Mouse (Mus musculus) midbrain, embryonic 16.5 days (tissue): ENCODE results near the gene Stx19. TPM values are rescaled to one million over a fixed set of nuclear protein-coding genes. Genes with fewer than 3 reads are reported as not detected.

Experiments
- ATAC-seq: fragments of 200-750 bp; cut with Nextera tagmentation; 2 replicates; pipeline ENCODE4 v1.8.0; 2017; ENCODE audit warnings: moderate TSS enrichment
- H3K27ac ChIP-seq: fragments of 300-500 bp; sonication (generic); 2 replicates; pipeline ENCODE4 v1.5.1; 2014; ENCODE audit warnings: mild to moderate bottlenecking, low read length, mixed read lengths
- H3K27me3 ChIP-seq: fragments of 300-500 bp; sonication (generic); 2 replicates; pipeline ENCODE4 v1.6.1; 2014; ENCODE audit warnings: low read depth, low read length, mixed read lengths; ENCODE audit not compliant: control insufficient read depth, insufficient read depth
- H3K36me3 ChIP-seq: fragments of 300-500 bp; sonication (generic); 2 replicates; pipeline ENCODE4 v1.6.1; 2014; ENCODE audit warnings: mild to moderate bottlenecking, low read length, moderate library complexity, mixed read lengths; ENCODE audit not compliant: control insufficient read depth, insufficient read depth
- H3K4me1 ChIP-seq: fragments of 300-500 bp; sonication (generic); 2 replicates; pipeline ENCODE4 v1.6.1; 2014; ENCODE audit warnings: mild to moderate bottlenecking, low read length, mixed read lengths; ENCODE audit not compliant: control insufficient read depth, insufficient read depth
- H3K4me2 ChIP-seq: fragments of 300-500 bp; sonication (generic); 2 replicates; pipeline ENCODE4 v1.6.1; 2014; ENCODE audit warnings: mild to moderate bottlenecking, low read length, mixed read lengths
- H3K4me3 ChIP-seq: fragments of 300-500 bp; sonication (generic); 2 replicates; pipeline ENCODE4 v1.5.1; 2014; ENCODE audit warnings: low read depth, mild to moderate bottlenecking, low read length, moderate library complexity, mixed read lengths
- H3K9ac ChIP-seq: fragments of 300-500 bp; sonication (generic); 2 replicates; pipeline ENCODE4 v1.6.1; 2014; ENCODE audit warnings: low read depth, low read length, mixed read lengths
- H3K9me3 ChIP-seq: fragments of 300-500 bp; sonication (generic); replicated peaks from 2 replicates; pipeline ENCODE4 v1.6.1; 2014; ENCODE audit warnings: mild to moderate bottlenecking, low read length, mixed read lengths; ENCODE audit not compliant: control insufficient read depth, poor library complexity, severe bottlenecking
- WGBS: fragments of 180-500 bp; shearing (Covaris S2); extraction: QIAGEN DNeasy Blood & Tissue Kit; methylation state at CpG from one replicate; pipeline ENCODE4 v1.1.7; 2014; 5-methylcytosine and 5-hydroxymethylcytosine counted together
- polyA plus RNA-seq: library from polyadenylated mRNA; unstranded; fragments of >200 nt; fragmentation: Nextera tagmentation; extraction: Ambion mirVana; gene quantifications from 2 replicates; pipeline ENCODE4 v1.2.1, GENCODE M21; 2015

Gene Stx19
- polyA plus RNA-seq: 0.33 and 0.58 TPM in 2 replicates

DNA sequence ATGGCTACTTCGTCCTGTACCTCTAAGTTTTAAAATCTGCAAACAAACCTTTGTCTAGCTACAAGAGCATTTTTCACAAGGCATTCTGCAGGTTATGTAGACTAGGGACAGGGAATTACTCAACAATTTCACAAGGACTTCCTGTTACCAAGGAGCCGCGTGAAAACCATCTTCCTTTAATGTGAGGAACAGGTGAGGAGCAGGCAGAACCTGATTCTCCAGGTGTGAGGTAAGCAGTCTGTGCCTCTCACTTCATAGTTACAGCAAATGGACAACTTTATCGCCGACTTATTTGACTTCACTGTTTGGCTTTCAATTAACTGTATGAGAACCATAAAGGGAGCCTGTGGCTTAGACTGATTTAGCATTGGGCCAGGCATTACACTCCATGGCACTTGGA lies at the start of gene Stx19:
TSS of gene Stx19 (plus strand) at position 186 of the 400 bp plus-strand sequence.
- H3K4me1 ChIP-seq: no peaks in the 10 kb centered on the region
- no peaks in the 10 kb centered on the region for H3K27me3 ChIP-seq
- no peak within 1 kb of the TSS for H3K9ac ChIP-seq
- H3K4me3 ChIP-seq: no peak within 1 kb of the TSS
- H3K9me3 ChIP-seq: no peaks in the 10 kb centered on the region
- no peak within 1 kb of the TSS for H3K4me2 ChIP-seq
- 89% methylated on average over 5 of the region's 5 CpGs for WGBS
- no peak for ATAC-seq
- no peaks in the 10 kb centered on the region for H3K36me3 ChIP-seq
- no peak within 1 kb of the TSS for H3K27ac ChIP-seq

DNA sequence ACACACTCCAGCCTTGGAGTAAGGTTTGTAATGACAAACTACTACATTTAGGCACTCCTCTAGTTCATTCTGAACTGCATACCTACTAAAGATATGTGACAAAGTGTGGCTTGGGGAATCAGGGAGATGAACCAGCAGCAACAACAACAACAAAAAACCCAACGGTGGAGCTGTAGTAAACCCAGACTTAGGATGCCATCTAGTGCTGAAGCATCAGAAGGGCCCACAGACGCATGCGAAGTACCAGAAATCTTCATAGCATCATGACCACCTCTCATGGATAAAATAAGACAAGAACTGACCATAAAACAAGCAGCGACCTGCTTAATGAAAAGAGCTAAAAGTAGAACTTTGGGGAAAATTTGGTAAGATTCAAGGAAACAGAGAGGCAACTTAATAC lies 41.0 kb upstream of the Stx19 start:
- H3K9me3 ChIP-seq: no peaks in the 10 kb centered on the region
- no peak overlapping the region for H3K4me2 ChIP-seq
- H3K27ac ChIP-seq: no peak overlapping the region
- H3K9ac ChIP-seq: no peak overlapping the region
- H3K36me3 ChIP-seq: no peaks in the 10 kb centered on the region
- 78% methylated on average over 4 of the region's 4 CpGs for WGBS
- H3K27me3 ChIP-seq: no peaks in the 10 kb centered on the region
- ATAC-seq: no peak
- no peak overlapping the region for H3K4me3 ChIP-seq
- no peaks in the 10 kb centered on the region for H3K4me1 ChIP-seq

DNA sequence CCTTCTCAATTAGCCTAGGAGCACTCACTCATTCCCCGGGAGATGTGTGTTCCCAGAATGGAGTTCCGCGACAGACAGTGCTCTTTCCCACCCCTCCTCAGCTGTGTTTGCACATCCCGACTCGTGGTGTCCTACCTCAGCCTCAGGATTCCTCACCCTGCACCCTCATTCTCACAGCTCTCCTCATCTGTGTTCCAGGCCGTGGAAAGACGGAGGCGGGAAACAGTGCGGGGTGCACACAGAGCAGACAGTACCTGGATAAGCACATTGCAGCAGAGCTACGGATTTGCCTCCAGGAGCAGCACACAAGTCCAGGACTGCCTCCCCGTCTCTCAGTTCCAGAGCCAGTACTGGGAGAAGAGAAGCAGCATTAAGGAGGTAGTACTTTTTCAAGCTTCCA lies 38.4 kb upstream of the Stx19 start:
- no peak overlapping the region for H3K27ac ChIP-seq
- H3K4me2 ChIP-seq: no peak overlapping the region
- no peak for ATAC-seq
- no peaks in the 10 kb centered on the region for H3K36me3 ChIP-seq
- H3K4me3 ChIP-seq: no peak overlapping the region
- H3K9me3 ChIP-seq: no peaks in the 10 kb centered on the region
- peak overlapping the region; percentile 10; the same call in 1 of the 2 replicates for H3K9ac ChIP-seq
- no peaks in the 10 kb centered on the region for H3K27me3 ChIP-seq
- H3K4me1 ChIP-seq: no peaks in the 10 kb centered on the region
- WGBS: 73% methylated on average over 11 of the region's 11 CpGs

DNA sequence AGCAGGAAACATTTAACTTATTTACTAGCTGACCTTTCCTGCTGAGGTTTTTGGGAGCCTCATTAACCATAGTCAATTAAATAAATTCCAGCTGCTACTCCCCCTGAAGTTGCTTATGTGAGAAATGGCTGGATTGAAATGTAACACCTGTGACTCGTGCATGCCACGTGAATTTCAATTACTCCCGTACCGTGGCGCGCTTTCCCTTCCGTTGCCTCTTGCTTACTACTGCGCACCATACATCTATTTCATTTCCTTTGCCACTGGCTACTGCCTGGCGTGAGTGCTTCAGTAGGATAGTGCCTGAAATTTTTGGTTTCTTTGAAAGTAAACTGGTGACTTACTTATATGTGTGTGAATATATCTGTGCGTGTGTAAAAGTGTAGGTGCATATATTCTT lies 36.2 kb upstream of the Stx19 start:
- Histone ChIP-seq H3K36me3 (no peaks in the 10 kb centered on the region), H3K4me1 (no peaks in the 10 kb centered on the region), H3K27ac (no peak overlapping the region), H3K4me3 (no peak overlapping the region), H3K4me2 (no peak overlapping the region), H3K9ac (no peak overlapping the region), H3K27me3 (no peaks in the 10 kb centered on the region), H3K9me3 (no peaks in the 10 kb centered on the region)
- no peak for ATAC-seq
- WGBS: 85% methylated on average over 10 of the region's 10 CpGs

DNA sequence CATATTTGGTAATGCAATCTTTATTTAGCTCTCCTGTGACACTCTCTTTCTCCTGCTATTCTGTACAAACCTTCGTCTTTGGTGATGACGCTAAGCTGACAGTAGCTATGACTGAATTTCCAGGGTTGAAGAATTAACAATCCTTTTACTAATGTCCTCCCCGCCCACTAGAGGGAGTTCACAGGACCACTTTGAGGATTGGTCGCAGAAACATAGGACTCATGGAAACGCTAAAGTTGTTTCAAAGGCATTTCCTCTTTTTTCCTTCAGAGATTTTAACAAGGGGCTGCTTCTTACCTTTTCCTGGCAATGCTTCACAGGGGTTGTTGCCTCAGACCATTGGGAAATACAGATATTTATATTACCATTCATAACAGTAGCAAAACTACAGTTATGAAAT lies 32.2 kb upstream of the Stx19 start:
- 67% methylated on average over 5 of the region's 5 CpGs for WGBS
- Histone ChIP-seq H3K27me3 (no peaks in the 10 kb centered on the region), H3K36me3 (no peaks in the 10 kb centered on the region), H3K9ac (no peak overlapping the region), H3K27ac (no peak overlapping the region), H3K4me1 (peaks cover 22% of the 10 kb centered on the region), H3K4me3 (no peak overlapping the region), H3K9me3 (no peaks in the 10 kb centered on the region), H3K4me2 (no peak overlapping the region)
- ATAC-seq: no peak

DNA sequence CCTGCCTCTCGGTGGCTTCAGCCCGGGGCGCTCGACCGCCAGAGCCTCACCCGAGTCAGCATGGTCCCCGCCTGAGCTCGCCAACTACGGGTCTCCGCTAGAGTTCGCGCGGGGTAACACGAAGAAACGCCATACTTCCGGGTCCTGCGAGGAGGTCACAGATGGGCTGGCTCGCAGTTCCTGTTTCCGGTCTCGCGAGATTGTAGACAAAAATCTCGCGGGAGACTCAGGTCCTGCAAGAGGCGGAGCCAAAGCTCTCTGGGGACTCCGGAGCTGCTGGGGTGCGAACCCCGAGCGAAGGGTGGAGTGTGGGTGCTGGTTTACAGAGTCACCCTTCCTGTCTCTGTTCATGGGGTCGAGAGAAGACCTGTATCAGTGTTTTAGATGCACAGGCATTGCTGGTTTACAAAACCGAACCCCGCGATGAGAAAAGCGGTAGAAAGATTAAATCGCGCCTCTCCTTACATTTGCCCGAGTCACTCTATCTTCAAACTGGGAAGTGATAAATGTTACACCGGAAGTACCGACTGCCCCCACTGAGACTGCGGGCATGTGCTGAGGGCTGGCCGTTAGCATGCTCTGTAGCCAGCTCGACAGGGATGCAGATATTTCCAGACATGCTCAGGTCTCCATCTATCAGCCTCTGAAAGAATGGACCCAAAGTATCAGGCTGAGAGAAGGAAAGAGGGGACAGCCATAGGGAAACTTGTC lies 27.7 kb upstream of the Stx19 start, which contains the start of gene Nsun3:
TSS of gene Nsun3 (minus strand) at position 198 of the 711 bp plus-strand sequence.
- H3K27me3 ChIP-seq: no peaks in the 10 kb centered on the region
- peak within 1 kb of the TSS; percentile 85 for H3K27ac ChIP-seq
- H3K4me2 ChIP-seq: peak within 1 kb of the TSS; percentile 78
- peak within 1 kb of the TSS; percentile 83 for H3K9ac ChIP-seq
- H3K9me3 ChIP-seq: no peaks in the 10 kb centered on the region
- peaks cover 26% of the 10 kb centered on the region for H3K4me1 ChIP-seq
- H3K36me3 ChIP-seq: no peaks in the 10 kb centered on the region
- ATAC-seq: peak; percentile 98
- peak within 1 kb of the TSS; percentile 67 for H3K4me3 ChIP-seq
- whole genome bisulfite sequencing: 1% methylated on average over 41 of the region's 41 CpGs

DNA sequence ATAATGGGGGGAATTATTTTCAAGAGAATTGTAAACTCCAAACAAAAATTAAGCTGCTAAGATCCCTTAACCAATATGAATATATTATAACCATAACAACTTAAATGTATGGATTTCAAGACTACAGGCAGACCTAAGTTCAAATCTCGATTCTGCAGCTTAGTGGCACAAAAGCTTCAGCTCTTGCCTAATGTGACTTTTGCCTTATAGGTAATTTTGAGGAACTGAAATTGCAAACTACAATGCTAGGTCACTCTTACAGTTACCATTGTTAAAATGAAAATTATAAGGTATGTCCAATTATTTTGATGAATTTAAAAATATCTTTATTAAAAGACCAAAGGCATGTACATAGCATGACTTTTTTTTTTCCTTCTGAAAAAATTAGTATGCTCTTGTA lies 17.9 kb upstream of the Stx19 start:
- H3K9me3 ChIP-seq: no peaks in the 10 kb centered on the region
- peaks cover 9% of the 10 kb centered on the region; the same call in 1 of the 2 replicates for H3K36me3 ChIP-seq
- no peaks in the 10 kb centered on the region for H3K4me1 ChIP-seq
- no peaks in the 10 kb centered on the region for H3K27me3 ChIP-seq
- no peak for ATAC-seq
- H3K9ac ChIP-seq: no peak overlapping the region
- H3K4me2 ChIP-seq: no peak overlapping the region
- no peak overlapping the region for H3K27ac ChIP-seq
- 86% methylated on average over 1 of the region's 1 CpGs for WGBS
- H3K4me3 ChIP-seq: no peak overlapping the region

DNA sequence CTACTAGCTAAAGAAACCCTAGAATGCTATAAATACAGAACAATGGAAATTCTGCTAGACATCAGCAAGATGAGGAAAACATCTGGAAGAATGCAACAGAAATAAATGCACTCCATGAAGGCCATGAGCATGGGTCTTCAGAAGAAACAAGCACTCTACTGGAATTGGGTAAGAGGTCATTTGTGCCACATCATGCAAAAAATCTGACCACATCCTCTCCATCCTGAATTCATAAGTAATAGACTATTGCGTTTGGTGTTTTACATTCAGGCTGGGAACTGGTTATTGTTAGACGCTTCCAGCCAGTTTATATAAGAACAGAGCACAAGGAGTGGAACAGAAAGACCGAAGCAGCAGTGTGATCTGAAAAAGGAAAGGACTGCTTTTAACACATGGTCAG lies 15.7 kb upstream of the Stx19 start:
- Histone ChIP-seq H3K4me2 (no peak overlapping the region), H3K9ac (no peak overlapping the region), H3K4me3 (no peak overlapping the region), H3K9me3 (no peaks in the 10 kb centered on the region), H3K36me3 (peaks cover 13% of the 10 kb centered on the region), H3K4me1 (no peaks in the 10 kb centered on the region), H3K27me3 (no peaks in the 10 kb centered on the region), H3K27ac (no peak overlapping the region)
- WGBS: 93% methylated on average over 3 of the region's 3 CpGs
- no peak for ATAC-seq

DNA sequence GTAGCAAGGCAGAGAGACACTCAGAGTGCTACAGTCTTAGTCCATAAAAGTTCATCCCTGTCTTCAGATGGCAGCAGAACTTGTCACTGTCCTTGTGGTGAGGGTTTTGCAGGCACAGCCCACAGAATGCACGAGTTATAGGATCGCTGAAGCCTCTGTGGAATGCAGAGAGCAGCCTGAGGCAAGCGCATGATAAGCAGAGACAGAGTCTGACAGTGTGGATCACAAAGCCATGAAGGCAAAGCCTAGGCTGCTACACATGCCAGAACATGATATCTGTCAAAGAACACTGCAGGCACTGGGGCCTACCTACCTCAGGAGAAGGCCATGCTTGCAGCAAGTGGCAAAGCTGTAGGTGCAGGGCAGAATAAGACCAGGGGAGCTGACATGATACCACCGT lies 15.1 kb upstream of the Stx19 start:
- H3K4me1 ChIP-seq: no peaks in the 10 kb centered on the region
- 88% methylated on average over 4 of the region's 4 CpGs for WGBS
- no peak overlapping the region for H3K4me2 ChIP-seq
- no peaks in the 10 kb centered on the region for H3K9me3 ChIP-seq
- H3K27me3 ChIP-seq: no peaks in the 10 kb centered on the region
- H3K27ac ChIP-seq: no peak overlapping the region
- no peak for ATAC-seq
- peaks cover 13% of the 10 kb centered on the region for H3K36me3 ChIP-seq
- no peak overlapping the region for H3K9ac ChIP-seq
- H3K4me3 ChIP-seq: no peak overlapping the region
